Mouse (Mus musculus) heart, postnatal 10 days (tissue): ENCODE results near the gene Tubb1. TPM values are rescaled to one million over a fixed set of nuclear protein-coding genes. Genes with fewer than 3 reads are reported as not detected.

Experiments
- DNase-seq, 2 experiments: peaks; one replicate each; pipeline ENCODE4 v3.0.0; 2021
- intact Hi-C: fragments of 180-260 bp; cut with DNase I; formaldehyde crosslinking; loops from one replicate; pipeline ENCODE4 v1.15.1; 2025
- total RNA-seq, 2 experiments: library from RNA; stranded (reverse); gene quantifications; 2 replicates each; pipeline ENCODE4 v1.2.3; 2021

Tubb1 gene
- total RNA-seq, result 1 to 10 TPM; 1.8 to 3.3 TPM

DNA sequence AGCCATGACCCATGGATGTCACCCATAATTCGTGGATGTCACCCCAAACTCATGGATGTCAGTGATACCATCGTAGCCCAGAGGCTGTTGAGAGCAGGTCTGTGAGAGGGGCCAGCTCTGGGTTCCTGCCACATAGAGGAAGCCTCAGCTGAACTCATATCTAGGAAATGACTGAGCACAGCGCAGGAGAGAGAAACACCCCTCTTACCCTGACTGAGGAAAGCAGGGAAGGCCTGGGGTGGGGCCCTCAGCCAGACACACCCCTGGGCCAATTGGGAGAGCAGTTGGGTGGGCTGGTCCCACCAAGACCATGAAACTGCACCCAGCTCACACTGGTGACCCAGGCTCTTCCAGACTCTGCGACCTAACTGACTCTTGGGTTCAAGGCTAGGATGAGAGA lies at the start of gene Tubb1:
Gene Tubb1 (plus strand): TSS at position 343 of the 400 bp plus-strand sequence.
- intact Hi-C loops, result no loop called here
- no peak for DNase-seq

DNA sequence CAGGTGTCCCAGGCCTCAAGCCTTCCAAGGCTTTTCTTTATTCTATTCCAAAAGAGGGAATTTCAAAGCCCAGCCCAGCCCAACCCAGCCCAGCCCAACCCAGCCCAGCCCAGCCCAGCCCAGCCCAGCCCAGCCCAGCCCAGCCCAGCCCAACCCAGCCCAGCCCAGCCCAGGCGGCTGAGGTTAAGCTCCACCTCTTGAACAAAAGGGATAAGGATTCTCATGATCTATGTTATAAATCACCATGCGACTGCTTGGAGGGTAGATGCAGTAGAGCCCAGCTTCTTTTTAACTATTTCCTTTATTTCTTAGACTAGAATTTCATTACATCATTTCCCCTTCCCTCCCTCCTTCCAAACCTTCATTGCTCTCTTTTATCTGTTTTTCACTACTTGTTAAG lies 40.3 kb upstream of the Tubb1 start:
- DNase-seq, result no peak
- intact Hi-C loops, result loop anchor here (5.0 kb wide), 1 partner anchor 262 kb away; no protein-coding TSS in a partner anchor

DNA sequence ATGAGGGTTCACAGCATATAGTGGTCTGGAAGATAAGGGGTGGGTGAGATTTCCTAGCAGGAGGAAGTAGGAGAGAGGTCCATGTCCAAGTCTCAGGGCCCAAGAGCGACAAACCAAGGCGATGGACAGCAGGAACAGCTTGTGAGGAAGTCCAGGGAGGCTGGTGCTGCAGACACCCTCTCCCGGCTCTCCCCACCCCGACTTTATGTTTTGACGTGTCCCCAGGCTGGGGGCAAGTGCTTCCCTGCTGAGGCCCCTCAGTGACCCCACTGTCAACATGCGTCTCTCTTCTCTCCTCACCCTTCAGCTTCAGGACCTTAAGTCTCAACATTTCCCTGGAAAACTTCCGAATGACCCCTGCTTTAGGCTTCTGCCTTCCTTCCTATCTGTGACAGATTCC lies 37.4 kb upstream of the Tubb1 start:
- intact Hi-C loops, result loop anchor here (5.0 kb wide), 1 partner anchor 259 kb away; no protein-coding TSS in a partner anchor
- DNase-seq, result no peak

DNA sequence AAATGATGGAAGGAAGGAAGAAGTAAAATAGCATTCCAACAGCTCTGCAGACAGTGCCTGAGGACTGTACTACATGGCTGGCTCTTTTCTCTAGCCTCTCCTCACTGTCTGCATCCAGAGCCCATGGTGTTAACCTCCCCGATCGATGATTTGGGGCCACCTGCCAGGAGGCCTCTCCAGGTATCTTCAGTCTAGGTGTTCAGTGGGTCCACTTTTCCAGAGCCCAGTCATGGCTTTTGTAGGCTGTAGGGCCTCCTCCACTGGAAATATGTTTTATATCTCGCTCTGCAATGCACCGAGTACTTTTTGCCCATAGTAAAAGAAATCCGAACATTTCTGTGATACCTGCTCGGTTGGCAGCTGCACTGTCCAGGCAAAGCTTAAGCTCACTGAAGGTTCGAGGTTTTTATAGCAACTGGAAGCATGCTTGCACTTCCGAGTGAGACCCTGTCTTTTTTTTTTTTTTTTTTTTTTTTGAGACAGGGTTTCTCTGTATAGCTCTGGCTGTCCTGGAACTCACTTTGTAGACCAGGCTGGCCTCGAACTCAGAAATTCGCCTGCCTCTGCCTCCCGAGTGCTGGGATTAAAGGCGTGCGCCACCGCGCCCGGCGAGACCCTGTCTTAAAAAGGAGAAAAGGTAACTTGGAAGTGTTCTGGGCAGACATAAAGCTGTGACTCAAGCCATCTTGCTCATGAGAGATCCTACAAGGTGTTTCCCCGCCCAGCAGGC lies 35.3 kb upstream of the Tubb1 start:
- intact Hi-C loops, result no loop called here
- no peak for DNase-seq

DNA sequence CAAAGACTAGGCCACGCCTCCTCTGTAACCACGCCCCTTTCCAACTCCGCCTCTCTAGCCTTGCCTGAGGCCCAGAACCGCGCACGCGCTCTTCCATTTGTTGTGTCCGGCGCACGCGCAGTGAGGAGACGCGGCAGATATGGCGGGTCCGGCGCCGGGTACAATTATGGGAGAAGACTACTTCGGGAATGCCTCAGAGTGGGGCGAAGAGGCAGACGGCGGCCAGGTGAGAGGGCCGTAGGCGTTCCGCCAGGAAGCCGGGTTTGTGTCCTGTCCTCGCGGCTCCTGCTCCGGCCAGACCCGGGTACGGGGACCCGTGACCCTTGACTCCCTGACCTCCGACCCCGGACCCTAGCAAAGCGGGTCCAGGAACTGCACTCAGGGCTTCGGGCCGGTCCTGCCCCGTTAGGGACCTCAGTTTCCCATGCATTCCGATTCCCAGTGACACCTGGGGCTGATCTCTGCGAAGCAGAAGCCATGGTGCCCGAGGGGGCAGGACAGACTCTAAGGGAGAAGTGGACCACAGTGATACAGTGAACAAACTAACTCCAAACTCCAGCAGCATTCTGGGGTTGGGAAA lies 34.7 kb upstream of the Tubb1 start, which contains the start of gene Nelfcd:
Gene Nelfcd (plus strand): TSS at position 74 of the 580 bp plus-strand sequence.
- intact Hi-C loops, result loop anchor here (2.0 kb wide), 1 partner anchor 87 kb away; no protein-coding TSS in a partner anchor
- DNase-seq, result peak; percentile 95 to 97

DNA sequence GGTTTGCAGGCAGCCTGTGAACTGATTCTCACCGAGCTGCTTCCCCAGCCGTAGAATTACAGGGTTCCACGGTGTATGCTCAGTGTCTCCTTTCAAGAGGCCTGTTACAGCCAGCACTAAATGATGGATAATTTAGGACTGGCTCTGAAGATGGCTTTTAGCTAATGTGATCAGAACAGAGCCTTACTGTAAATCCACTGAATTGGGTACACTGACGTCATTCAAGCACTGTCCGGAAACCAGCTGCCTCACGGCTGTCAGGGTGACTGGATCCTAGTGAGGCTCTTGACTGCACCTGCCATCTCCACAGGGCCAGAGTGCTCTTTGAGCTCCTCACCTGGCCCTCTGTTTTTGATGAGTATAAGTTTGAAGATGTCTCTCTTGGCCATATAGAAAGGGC lies 29.4 kb upstream of the Tubb1 start:
- DNase-seq, result no peak
- intact Hi-C loops, result no loop called here

DNA sequence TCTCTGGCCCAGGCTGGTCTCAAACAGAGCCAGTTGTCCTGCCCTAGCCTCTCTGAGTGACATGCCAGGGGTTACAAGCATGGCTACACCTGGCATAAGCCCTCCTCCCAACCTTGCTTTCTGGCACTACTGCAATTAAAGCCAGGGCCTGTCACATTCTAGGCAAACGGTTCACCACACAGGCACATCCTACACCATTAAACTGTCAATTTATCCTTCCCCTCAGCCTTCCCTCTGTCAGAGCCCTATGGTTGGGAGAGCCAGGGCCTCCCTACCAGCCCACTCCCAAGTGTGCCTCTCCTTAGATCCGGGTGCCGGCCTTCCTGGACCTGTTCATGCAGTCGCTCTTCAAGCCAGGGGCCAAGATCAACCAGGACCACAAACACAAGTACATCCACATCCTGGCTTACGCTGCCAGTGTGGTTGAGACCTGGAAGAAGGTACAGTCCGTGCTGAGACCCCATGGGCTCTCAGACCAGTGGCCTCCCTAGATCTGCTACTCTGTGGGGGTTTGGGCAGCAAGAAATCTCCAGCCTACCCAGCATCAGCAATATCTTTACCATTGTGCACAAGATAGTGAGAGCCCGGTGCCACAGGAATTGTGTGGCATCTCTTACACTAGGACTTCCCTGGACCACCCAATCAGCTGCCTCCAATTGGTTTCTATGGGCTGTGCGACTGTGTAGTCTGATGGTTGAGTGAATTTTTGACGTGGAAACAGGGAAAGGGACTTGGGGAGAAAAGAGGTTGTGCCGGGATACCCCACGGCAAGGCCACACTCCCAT lies 26.0 kb upstream of the Tubb1 start:
- DNase-seq, result no peak
- intact Hi-C loops, result no loop called here

DNA sequence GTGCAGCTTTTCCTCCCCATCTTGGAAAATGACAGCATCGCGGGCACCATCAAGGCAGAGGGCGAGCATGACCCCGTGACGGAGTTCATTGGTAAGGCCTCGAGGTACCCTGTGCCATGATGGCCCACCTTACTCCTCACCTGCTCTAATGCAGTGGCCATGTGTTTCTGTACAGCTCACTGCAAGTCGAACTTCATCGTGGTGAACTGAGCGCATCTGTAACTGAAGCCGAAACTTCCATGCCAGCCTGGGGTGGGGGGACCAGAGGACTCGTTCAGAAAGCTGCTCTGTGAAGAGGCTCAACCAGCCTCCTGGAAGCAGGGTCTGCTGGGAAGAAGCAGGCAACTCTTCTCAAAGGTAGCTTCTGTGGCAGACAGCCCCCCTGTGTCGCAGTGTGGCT lies 23.6 kb upstream of the Tubb1 start:
- no peak for DNase-seq
- intact Hi-C loops, result no loop called here

DNA sequence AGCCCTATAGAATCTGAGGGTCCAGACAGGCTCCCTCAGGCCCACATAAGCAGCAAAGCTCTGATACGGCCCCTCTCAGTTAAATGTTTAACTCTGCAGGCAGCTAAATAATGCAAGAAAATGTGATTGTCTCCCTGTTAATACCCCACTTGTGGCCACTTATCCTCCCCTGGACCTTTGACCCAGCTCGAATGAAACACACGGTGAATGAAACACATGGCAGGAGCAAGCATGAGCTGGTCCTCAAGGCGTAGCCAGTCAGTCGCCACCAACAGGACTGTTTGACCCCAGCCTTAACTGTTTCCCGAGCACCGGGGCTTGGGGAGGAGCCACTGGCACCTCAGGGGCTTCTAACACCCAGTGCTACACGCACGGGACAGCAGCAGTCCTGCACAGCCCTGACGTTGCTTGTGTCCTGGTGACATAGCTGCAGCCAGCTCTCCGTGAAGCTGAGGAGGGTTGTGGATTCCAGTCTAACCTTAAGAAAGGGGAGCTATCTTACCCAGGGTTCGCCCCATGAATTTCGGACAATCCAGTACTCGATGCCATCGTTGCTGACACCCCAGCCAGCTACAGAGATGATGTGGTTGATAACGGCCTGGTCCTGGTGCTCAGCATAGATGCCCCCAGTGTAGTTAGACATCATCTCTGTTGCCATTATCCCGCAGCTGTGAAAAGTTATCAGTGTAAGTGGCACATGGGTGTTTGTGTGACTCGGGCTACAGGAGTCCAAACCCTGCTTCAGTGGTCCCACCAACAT lies 22.2 kb upstream of the Tubb1 start:
- DNase-seq, result no peak
- intact Hi-C loops, result no loop called here

DNA sequence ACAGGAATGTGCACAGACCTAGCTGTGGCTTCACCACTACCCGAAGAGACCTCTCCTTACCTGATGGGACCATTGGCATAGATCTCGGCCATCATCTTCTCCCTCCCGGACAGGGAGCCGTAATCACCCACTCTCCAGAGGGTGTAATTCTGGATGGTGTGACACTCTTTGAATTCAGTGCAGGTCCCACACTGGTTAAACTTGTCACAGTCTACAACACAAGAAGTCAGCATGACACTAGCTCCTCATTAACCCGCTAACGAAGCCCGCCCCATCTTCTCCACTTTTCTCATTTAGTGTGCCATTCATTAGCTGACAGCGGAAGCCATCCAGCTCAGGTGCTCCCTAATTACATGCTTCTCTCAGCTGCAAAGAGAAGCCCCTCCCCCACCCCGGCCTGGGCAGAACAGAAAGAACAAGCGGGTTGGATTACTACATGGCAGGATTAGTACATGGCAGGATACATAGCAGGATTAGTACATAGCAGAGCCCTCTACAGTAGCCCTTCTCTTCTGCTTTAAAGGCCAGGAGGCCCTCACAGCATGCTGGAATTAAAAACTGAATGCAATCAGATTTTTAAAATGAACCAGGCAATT lies 21.4 kb upstream of the Tubb1 start:
- DNase-seq, result no peak
- intact Hi-C loops, result no loop called here

DNA sequence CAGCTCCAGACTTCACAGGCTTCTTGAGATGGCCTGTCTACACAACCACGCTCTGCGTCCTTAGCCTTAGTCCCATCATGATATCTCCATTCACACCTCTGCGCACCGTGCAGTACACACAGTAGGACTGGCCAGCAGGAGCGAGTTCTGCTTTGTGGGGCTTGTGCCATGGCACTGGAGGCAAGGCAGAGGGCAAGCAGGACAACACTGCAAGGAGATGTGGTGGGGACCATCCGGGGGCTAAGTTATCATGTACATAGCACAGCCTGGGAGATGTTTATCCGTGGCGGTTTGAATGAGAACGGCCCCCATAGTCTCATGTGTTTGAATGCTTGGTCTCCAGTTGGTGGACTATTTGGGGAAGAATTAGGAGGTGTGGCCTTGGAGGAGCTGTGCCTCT lies 15.6 kb upstream of the Tubb1 start:
- intact Hi-C loops, result no loop called here
- no peak for DNase-seq

DNA sequence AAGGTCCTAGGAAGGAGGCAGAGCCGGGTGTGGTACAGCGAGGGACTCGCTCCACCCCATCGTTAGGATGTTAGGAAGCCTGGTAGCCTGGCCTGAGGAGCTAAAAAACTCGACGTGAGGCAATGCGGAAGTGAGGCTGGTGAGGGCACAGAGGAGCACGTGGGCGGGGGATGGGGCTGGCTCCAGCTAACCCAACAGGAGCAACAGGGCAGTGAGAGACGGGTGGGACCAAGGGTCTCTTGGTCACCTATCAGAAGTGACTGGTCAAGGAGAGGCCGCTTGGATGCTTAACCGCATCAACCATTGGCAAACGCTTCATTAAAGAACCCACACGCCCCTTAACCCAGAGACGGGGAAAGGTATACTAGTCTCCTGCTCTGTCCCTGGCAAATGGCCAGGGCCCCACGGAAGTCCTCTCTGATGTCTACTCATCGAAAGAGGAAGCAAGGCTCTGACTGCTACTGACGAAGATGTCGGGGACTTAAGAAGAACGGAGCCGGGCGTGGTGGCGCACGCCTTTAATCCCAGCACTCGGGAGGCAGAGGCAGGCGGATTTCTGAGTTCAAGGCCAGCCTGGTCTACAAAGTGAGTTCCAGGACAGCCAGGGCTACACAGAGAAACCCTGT lies 14.3 kb upstream of the Tubb1 start:
- intact Hi-C loops, result no loop called here
- no peak for DNase-seq

DNA sequence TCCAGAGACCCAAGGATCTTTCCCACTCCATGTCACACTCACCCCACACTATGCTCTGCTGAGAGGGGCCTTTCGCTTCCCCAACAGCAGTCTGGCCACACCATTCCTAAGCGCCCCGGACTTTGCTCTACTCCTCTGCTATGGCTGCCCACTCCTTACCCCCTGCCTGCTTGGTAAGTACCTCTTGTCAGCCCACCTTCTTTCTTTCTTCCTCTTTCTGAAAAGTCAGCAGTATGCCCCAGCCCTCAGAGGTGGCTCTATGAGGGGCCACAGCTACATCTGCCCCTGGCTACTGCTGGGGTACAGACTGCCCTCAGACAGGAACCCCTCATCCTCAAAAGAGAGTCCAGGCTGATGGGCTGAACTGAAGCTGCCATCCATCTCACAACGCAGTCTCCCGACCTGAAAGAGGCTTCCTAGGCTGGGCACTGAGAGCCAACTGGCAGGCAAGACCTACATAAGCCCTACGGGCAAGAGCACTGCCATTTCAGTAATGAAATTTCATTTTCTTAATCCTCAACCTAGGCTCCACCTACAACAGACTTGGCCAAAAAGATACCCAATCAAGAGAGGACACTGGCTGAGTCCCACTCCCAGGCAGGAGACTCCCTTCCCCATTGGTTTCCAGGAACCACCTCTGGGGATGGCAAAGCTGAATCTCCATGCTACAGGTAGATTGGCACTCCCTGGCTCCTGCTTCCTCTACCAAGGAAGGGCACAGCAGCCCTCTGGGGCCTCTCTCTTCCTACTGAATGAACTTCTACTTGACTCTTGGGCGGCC lies 13.4 kb upstream of the Tubb1 start:
- intact Hi-C loops, result no loop called here
- no peak for DNase-seq

DNA sequence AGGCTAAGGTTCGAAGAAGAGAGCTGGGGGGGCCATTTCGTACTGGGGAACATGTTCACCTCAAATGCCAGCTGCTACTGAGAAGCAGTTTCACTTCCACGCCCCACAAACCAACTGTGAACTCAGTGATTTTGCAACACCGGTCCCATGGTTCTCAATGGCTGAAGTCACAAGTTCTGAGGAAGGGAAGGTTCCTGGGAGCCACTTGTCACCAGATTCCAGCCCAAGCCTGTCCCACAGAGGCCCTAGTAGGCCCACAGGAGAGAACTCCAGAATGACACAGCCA lies 12.9 kb upstream of the Tubb1 start:
- intact Hi-C loops, result no loop called here
- DNase-seq, result peak; percentile 20 to 21

DNA sequence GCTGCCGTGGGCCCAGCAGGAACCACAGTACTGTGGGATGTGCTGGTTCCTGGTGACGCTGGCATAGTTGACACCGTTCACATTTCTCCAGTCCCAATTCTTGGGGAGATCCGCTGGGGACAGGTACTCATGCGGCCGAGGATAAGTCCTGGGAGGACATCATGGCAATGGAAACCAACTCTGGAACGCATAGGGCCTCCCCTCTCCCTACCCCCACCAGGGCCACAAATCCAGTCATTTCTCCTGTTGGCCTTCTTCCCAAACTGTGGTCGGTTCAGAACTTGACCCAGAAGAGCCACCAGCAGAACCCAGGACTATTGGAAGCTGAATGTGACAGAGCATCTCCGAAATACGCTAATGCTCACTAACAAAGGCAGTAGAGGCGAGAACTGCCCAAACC lies 12.3 kb upstream of the Tubb1 start:
- intact Hi-C loops, result no loop called here
- no peak for DNase-seq

DNA sequence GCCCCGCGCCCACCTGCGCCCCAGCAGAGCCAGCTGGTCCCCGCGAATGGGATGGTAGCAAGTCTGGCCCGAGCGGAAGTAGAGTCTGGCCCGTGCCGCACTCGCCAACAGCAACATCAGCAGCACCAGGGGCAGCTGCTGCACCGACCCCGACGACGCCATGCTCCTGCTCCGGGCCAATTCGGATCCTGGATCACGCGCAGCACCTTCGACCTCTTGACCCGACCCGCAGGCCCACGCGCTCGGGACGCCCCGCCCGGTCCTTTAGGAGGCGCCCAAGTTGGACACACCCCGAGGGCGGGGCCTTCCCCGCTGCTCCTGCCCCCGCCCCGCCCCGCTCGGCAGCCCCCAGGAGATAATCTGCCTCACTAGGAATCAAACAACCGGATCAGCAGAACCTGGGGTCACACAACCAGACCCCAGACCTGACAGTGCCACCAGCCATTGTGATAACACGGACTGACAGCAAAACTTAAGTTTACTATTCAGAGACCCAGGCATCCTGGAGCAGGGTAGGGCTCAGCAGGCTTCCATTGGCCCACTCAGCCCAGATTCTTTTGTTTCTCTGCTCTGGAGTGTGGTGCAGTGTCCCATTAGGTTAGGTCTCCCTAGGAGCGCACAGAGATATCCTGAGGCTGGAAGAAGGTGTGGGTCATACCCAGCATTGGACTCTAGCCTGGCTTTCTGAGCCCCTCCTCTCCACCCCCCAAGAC lies 11.6 kb upstream of the Tubb1 start, which contains the start of gene Ctsz:
Gene Ctsz (minus strand): TSS at position 303 of the 713 bp plus-strand sequence.
- intact Hi-C loops, result no loop called here
- peak; percentile 68 to 77 for DNase-seq

DNA sequence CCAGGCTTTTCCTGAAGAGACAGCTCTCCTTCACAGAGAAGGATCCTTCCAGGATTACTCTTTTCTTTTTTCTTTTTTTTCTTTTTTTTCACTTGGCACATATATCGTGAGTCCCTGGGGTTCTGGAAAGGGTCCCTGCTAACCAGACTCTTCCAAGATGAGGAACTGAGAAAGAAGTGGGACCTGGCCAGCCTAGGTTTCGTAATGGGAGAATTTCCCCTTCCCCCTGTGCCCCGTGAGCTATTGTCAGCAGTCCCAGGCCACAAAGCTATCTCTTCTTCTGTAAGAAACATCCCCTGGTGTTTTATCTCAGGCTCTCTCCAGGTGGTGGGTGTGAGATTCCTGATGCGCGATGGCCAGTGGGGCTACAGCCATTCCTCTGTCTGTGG lies 11.1 kb upstream of the Tubb1 start:
- no peak for DNase-seq
- intact Hi-C loops, result no loop called here

DNA sequence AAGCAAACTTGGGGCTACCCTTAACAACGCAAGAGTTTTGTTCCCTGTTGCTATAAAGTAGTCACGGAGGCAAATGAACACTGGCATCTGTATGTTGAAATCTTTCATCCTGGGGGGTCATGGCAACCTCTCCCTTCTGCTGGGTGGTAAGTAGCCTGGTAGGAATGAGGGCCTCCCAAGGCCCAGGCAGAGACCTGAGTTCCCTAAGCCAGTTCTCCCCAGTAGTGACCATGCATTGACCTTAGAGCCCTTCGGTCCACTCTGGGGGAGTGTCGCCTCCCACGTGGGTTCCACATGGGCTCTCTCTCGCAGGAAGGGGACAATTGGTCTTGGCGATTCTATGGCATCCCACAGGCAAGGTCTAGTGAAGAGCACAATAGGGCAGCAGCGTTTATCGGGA lies 10.5 kb upstream of the Tubb1 start:
- DNase-seq, result no peak
- intact Hi-C loops, result no loop called here

DNA sequence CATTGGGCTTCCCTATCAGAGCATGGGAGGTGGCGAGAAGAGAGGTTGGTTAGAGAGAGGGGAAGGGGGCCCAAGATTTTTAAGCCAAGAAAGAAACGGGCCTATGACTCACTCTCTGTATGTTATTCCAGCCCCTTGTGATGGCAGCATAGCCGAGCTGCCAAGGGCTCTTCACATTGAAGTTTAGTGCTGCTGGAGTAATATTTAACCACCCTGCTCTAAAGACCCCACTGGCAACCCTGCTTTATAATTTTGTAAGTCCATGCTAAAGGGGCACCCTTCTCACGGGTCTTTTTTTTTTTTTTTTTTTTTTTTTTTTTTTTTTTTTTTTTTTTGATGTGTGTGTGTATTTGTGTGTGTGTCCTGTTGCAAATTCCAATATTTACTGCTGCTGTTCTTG lies 8.6 kb upstream of the Tubb1 start:
- no peak for DNase-seq
- intact Hi-C loops, result no loop called here
